14 mouse cellular contexts compared by ENCODE assay signal in the genomic region with DNA sequence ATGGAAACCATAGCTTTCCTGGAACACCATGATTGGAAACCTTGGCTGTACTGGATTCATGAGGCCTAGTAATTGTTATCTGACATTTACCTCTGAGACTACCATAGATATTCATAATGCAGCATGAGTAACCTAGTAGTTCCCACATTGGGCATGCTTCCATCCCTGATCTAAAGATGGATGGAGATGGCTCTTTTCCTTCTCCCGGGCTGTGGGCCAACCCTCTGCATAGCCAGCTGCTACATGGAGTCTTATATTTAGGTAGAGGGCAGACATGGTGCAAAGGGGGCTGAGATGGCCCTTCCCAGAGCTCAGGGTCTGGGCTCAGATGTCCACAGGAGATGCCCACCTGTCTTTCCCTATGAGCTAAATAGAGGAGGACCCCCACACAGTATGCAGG.
DNase-seq lines count a peak whose midpoint lies in the region; ATAC-seq lines count a peak whose summit lies in the region.
"Had no signal": no experiment of that assay in that cellular context is flagged by ENCODE, and none has a peak within 500 bp of the region (broad histone marks: within the 10 kb centered on the region; RNA-seq: fewer than 3 reads in every experiment).

No protein-coding gene starts in this region.

- DNase-seq in intestine, embryonic 14.5 days (ENCODE audit: low spot score): peak; percentile 25
- DNase-seq in frontal cortex, postnatal 36 days (ENCODE audit: low spot score in 2 of 2): peak; percentile 56 to 81
- peak; percentile 20 to 87 for DNase-seq in left cerebral cortex, postnatal 25 days (ENCODE audit: low spot score in 2 of 2)
- peak; percentile 67 for DNase-seq in telencephalon, adult 2 months (ENCODE audit: low read depth, low spot score)
- DNase-seq in adrenal gland, postnatal 10 days: no peak
- DNase-seq: adrenal gland, adult 8-10 months; kidney, adult 2 months had no signal

- no peaks in the 10 kb centered on the region for H3K27me3 ChIP-seq in intestine, embryonic 14.5 days (replicated peaks; ENCODE audit: control insufficient read depth, insufficient read depth, low read length)
- H3K27me3 ChIP-seq in intestine, embryonic 15.5 days (replicated peaks): no peaks in the 10 kb centered on the region
- H3K27me3 ChIP-seq: hindbrain, embryonic 13.5 days; megakaryocyte, embryonic 14.5 days had no signal

- no peak overlapping the region for H3K27ac ChIP-seq in intestine, embryonic 14.5 days (ENCODE audit: low read depth)
- no peak overlapping the region for H3K27ac ChIP-seq in intestine, embryonic 15.5 days
- H3K27ac ChIP-seq: hindbrain, embryonic 13.5 days; stomach, postnatal 0 days had no signal

- WGBS in intestine, embryonic 14.5 days: 81% methylated on average over 1 of the region's 1 CpGs
- WGBS in intestine, embryonic 15.5 days: 67% methylated on average over 1 of the region's 1 CpGs

- H3K9me3 ChIP-seq in intestine, embryonic 14.5 days (ENCODE audit: control insufficient read depth, low read length): no peaks in the 10 kb centered on the region
- no peaks in the 10 kb centered on the region for H3K9me3 ChIP-seq in intestine, embryonic 15.5 days
- H3K9me3 ChIP-seq: hindbrain, embryonic 13.5 days had no signal

- ATAC-seq in intestine, embryonic 14.5 days (replicated peaks; ENCODE audit: low FRiP score, low TSS enrichment, low read depth): no peak
- ATAC-seq in intestine, embryonic 15.5 days: no peak
- no peak for ATAC-seq in megakaryocyte progenitor cell, adult 5-6 weeks (replicated peaks; ENCODE audit: poor library complexity)
- ATAC-seq: forebrain, embryonic 14.5 days had no signal

- H3K4me3 ChIP-seq in intestine, embryonic 14.5 days (ENCODE audit: low read depth, low read length): no peak overlapping the region
- no peak overlapping the region for H3K4me3 ChIP-seq in intestine, embryonic 15.5 days (replicated peaks)
- H3K4me3 ChIP-seq: hindbrain, embryonic 13.5 days; megakaryocyte, embryonic 14.5 days had no signal

- H3K36me3 ChIP-seq in intestine, embryonic 14.5 days (ENCODE audit: control insufficient read depth, insufficient read depth, low read length): no peaks in the 10 kb centered on the region
- no peaks in the 10 kb centered on the region for H3K36me3 ChIP-seq in intestine, embryonic 15.5 days
- H3K36me3 ChIP-seq: hindbrain, embryonic 13.5 days had no signal

- no peak overlapping the region for H3K4me2 ChIP-seq in intestine, embryonic 14.5 days (ENCODE audit: low read length)
- H3K4me2 ChIP-seq in intestine, embryonic 15.5 days (replicated peaks): no peak overlapping the region
- H3K4me2 ChIP-seq: hindbrain, embryonic 13.5 days; liver, embryonic 11.5 days had no signal

- no peaks in the 10 kb centered on the region for H3K4me1 ChIP-seq in intestine, embryonic 14.5 days (replicated peaks; ENCODE audit: control insufficient read depth, insufficient read depth, low read length)
- H3K4me1 ChIP-seq in intestine, embryonic 15.5 days (replicated peaks): no peaks in the 10 kb centered on the region
- H3K4me1 ChIP-seq: hindbrain, embryonic 13.5 days; megakaryocyte, embryonic 14.5 days had no signal

- H3K9ac ChIP-seq in intestine, embryonic 14.5 days (ENCODE audit: low read length): no peak overlapping the region
- H3K9ac ChIP-seq in intestine, embryonic 15.5 days: no peak overlapping the region
- H3K9ac ChIP-seq: hindbrain, embryonic 13.5 days had no signal

- intact Hi-C loops in left cerebral cortex, postnatal 25 days (cut with DNase I): no loop called here
